Mouse (Mus musculus) lung, adult 2 months (tissue): ENCODE measurements around the gene Asb8.

ENCODE experiments used
- CTCF ChIP-seq: fragments of 200-500 bp; IDR thresholded peaks from 2 replicates; pipeline ENCODE4 v1.5.1; 2011; ENCODE audit warnings: mild to moderate bottlenecking, low read length, control low read depth; ENCODE audit not compliant: insufficient read depth
- POLR2A ChIP-seq: fragments of 200-500 bp; IDR thresholded peaks from 2 replicates; pipeline ENCODE4 v1.6.1; 2011; ENCODE audit warnings: low read depth, mild to moderate bottlenecking, control low read depth, low read length, borderline replicate concordance; ENCODE audit errors: extremely low read depth

- TF ChIP-seq CTCF (no peak), POLR2A (no peak)
These were observed 5.5 kb upstream of the Asb8 start for GRCm38 (mm10) chr15:98170917-98171316.
